Mouse (Mus musculus) kidney, embryonic 14.5 days (tissue): Measurements from ENCODE around the gene Phf14. TPM values are rescaled to one million over a fixed set of nuclear protein-coding genes. Genes with fewer than 3 reads are reported as not detected.

Experiments used
- ATAC-seq: fragments of 200-750 bp; cut with Nextera tagmentation; 2 replicates; pipeline ENCODE4 v1.8.0; 2017; ENCODE audit warnings: moderate number of reproducible peaks, mild to moderate bottlenecking, moderate TSS enrichment, moderate library complexity; ENCODE audit not compliant: low FRiP score, low TSS enrichment
- H3K27ac ChIP-seq: fragments of 300-500 bp; sonication (generic); 2 replicates; pipeline ENCODE4 v1.5.1; 2014; ENCODE audit warnings: low read depth, mild to moderate bottlenecking, low read length, moderate library complexity, mixed read lengths
- H3K27me3 ChIP-seq: fragments of 300-500 bp; sonication (generic); 2 replicates; pipeline ENCODE4 v1.6.1; 2014; ENCODE audit warnings: mild to moderate bottlenecking, low read length; ENCODE audit not compliant: control insufficient read depth, insufficient read depth
- H3K36me3 ChIP-seq: fragments of 300-500 bp; sonication (generic); 2 replicates; pipeline ENCODE4 v1.6.1; 2014; ENCODE audit warnings: low read length, mixed read lengths; ENCODE audit not compliant: control insufficient read depth, insufficient read depth
- H3K4me1 ChIP-seq: fragments of 300-500 bp; sonication (generic); 2 replicates; pipeline ENCODE4 v1.6.1; 2014; ENCODE audit warnings: low read length, mixed read lengths; ENCODE audit not compliant: control insufficient read depth, insufficient read depth
- H3K4me2 ChIP-seq: fragments of 300-500 bp; sonication (generic); replicated peaks from 2 replicates; pipeline ENCODE4 v1.6.1; 2014; ENCODE audit warnings: low read depth, mild to moderate bottlenecking, low read length
- H3K4me3 ChIP-seq: fragments of 300-500 bp; sonication (generic); 2 replicates; pipeline ENCODE4 v1.5.1; 2014; ENCODE audit warnings: mild to moderate bottlenecking, low read length
- H3K9ac ChIP-seq: fragments of 300-500 bp; sonication (generic); 2 replicates; pipeline ENCODE4 v1.6.1; 2014; ENCODE audit warnings: low read depth, mild to moderate bottlenecking, low read length, moderate library complexity
- H3K9me3 ChIP-seq: fragments of 300-500 bp; sonication (generic); 2 replicates; pipeline ENCODE4 v1.6.1; 2016; ENCODE audit warnings: low read length; ENCODE audit not compliant: control insufficient read depth
- WGBS: fragments of 180-500 bp; shearing (Covaris S2); extraction: QIAGEN DNeasy Blood & Tissue Kit; methylation state at CpG from one replicate; pipeline ENCODE4 v1.1.7; 2014; 5-methylcytosine and 5-hydroxymethylcytosine counted together
- polyA plus RNA-seq: library from polyadenylated mRNA; unstranded; fragments of >200 nt; fragmentation: Nextera tagmentation; extraction: Ambion mirVana; gene quantifications from 2 replicates; pipeline ENCODE4 v1.2.1, GENCODE M21; 2014

Phf14 gene
- polyA plus RNA-seq, 1 experiment from 2014 or later = 92.6 TPM

- ATAC-seq = no peak
- H3K36me3 ChIP-seq = no peaks in the 10 kb centered on the region; the same call in 1 of the 2 replicates
- no peak overlapping the region for H3K9ac ChIP-seq
- 87% methylated on average over 2 of the region's 2 CpGs for WGBS
- H3K4me1 ChIP-seq = no peaks in the 10 kb centered on the region
- no peaks in the 10 kb centered on the region for H3K27me3 ChIP-seq
- no peak overlapping the region for H3K4me3 ChIP-seq
- no peaks in the 10 kb centered on the region for H3K9me3 ChIP-seq
- H3K4me2 ChIP-seq = no peak overlapping the region
- no peak overlapping the region for H3K27ac ChIP-seq
Measured at GRCm38 (mm10) chr6:12069357-12069756, 161.7 kb downstream of the Phf14 start.

- Histone ChIP-seq H3K36me3 (no peaks in the 10 kb centered on the region; the same call in 1 of the 2 replicates), H3K27me3 (no peaks in the 10 kb centered on the region), H3K9me3 (no peaks in the 10 kb centered on the region), H3K4me3 (no peak overlapping the region), H3K4me2 (no peak overlapping the region), H3K9ac (no peak overlapping the region), H3K27ac (no peak overlapping the region), H3K4me1 (no peaks in the 10 kb centered on the region)
- no peak for ATAC-seq
- 74% methylated on average over 5 of the region's 5 CpGs for WGBS
Measured at GRCm38 (mm10) chr6:12074599-12074998, 167.0 kb downstream of the Phf14 start.

- no peaks in the 10 kb centered on the region for H3K9me3 ChIP-seq
- no peak overlapping the region for H3K9ac ChIP-seq
- no peaks in the 10 kb centered on the region; the same call in 1 of the 2 replicates for H3K36me3 ChIP-seq
- no peak for ATAC-seq
- H3K4me3 ChIP-seq = no peak overlapping the region
- H3K4me1 ChIP-seq = no peaks in the 10 kb centered on the region
- no peaks in the 10 kb centered on the region for H3K27me3 ChIP-seq
- no peak overlapping the region for H3K27ac ChIP-seq
- 72% methylated on average over 7 of the region's 7 CpGs for WGBS
- H3K4me2 ChIP-seq = no peak overlapping the region
Measured at GRCm38 (mm10) chr6:12077338-12077737, 169.7 kb downstream of the Phf14 start.

GRCm38 (mm10) chr6:12077880-12078618 is 170.4 kb downstream of the Phf14 start:
- ATAC-seq = no peak
- no peaks in the 10 kb centered on the region for H3K9me3 ChIP-seq
- H3K4me3 ChIP-seq = no peak overlapping the region
- no peak overlapping the region for H3K9ac ChIP-seq
- H3K4me2 ChIP-seq = no peak overlapping the region
- H3K27me3 ChIP-seq = no peaks in the 10 kb centered on the region
- WGBS = 81% methylated on average over 8 of the region's 8 CpGs
- H3K27ac ChIP-seq = no peak overlapping the region
- no peaks in the 10 kb centered on the region; the same call in 1 of the 2 replicates for H3K36me3 ChIP-seq
- H3K4me1 ChIP-seq = no peaks in the 10 kb centered on the region

GRCm38 (mm10) chr6:12079260-12079659 is 171.7 kb downstream of the Phf14 start:
- H3K9me3 ChIP-seq = no peaks in the 10 kb centered on the region
- H3K27me3 ChIP-seq = no peaks in the 10 kb centered on the region
- no peaks in the 10 kb centered on the region for H3K4me1 ChIP-seq
- no peak overlapping the region for H3K4me3 ChIP-seq
- no peaks in the 10 kb centered on the region; the same call in 1 of the 2 replicates for H3K36me3 ChIP-seq
- no peak overlapping the region for H3K4me2 ChIP-seq
- H3K27ac ChIP-seq = no peak overlapping the region
- no peak overlapping the region for H3K9ac ChIP-seq
- no peak for ATAC-seq
- WGBS = 96% methylated on average over 4 of the region's 4 CpGs

GRCm38 (mm10) chr6:12080423-12080822 is 172.8 kb downstream of the Phf14 start:
- no peak for ATAC-seq
- Histone ChIP-seq H3K4me3 (no peak overlapping the region), H3K4me2 (no peak overlapping the region), H3K27ac (no peak overlapping the region), H3K4me1 (no peaks in the 10 kb centered on the region), H3K27me3 (no peaks in the 10 kb centered on the region), H3K9ac (no peak overlapping the region), H3K9me3 (no peaks in the 10 kb centered on the region), H3K36me3 (no peaks in the 10 kb centered on the region; the same call in 1 of the 2 replicates)
- 61% methylated on average over 5 of the region's 5 CpGs for WGBS

- 68% methylated on average over 2 of the region's 2 CpGs for WGBS
- Histone ChIP-seq H3K9ac (no peak overlapping the region), H3K4me2 (no peak overlapping the region), H3K4me3 (no peak overlapping the region), H3K27ac (no peak overlapping the region), H3K4me1 (no peaks in the 10 kb centered on the region), H3K36me3 (no peaks in the 10 kb centered on the region; the same call in 1 of the 2 replicates), H3K9me3 (no peaks in the 10 kb centered on the region), H3K27me3 (no peaks in the 10 kb centered on the region)
- ATAC-seq = no peak
Measured at GRCm38 (mm10) chr6:12081722-12082121, 174.1 kb downstream of the Phf14 start.

GRCm38 (mm10) chr6:12082125-12082524 is 174.5 kb downstream of the Phf14 start:
- no peak for ATAC-seq
- Histone ChIP-seq H3K27ac (no peak overlapping the region), H3K9me3 (no peaks in the 10 kb centered on the region), H3K9ac (no peak overlapping the region), H3K36me3 (no peaks in the 10 kb centered on the region; the same call in 1 of the 2 replicates), H3K4me3 (no peak overlapping the region), H3K4me1 (no peaks in the 10 kb centered on the region), H3K27me3 (no peaks in the 10 kb centered on the region), H3K4me2 (no peak overlapping the region)
- 84% methylated on average over 2 of the region's 2 CpGs for WGBS

GRCm38 (mm10) chr6:12082531-12083216 is 175.1 kb downstream of the Phf14 start:
- Histone ChIP-seq H3K27me3 (no peaks in the 10 kb centered on the region), H3K4me2 (no peak overlapping the region), H3K9ac (no peak overlapping the region), H3K36me3 (no peaks in the 10 kb centered on the region; the same call in 1 of the 2 replicates), H3K4me1 (no peaks in the 10 kb centered on the region), H3K9me3 (no peaks in the 10 kb centered on the region), H3K27ac (no peak overlapping the region), H3K4me3 (no peak overlapping the region)
- WGBS = 81% methylated on average over 6 of the region's 6 CpGs
- ATAC-seq = no peak
